In genomic region chr8:85854220-85855123, GRCm38 (mm10) we compare ENCODE assay signal across 25 mouse cellular contexts. TPM values are rescaled to one million over a fixed set of nuclear protein-coding genes. Genes with fewer than 3 reads are reported as not detected.
DNase-seq lines count a peak whose midpoint lies in the region; ATAC-seq and TF ChIP-seq lines count a peak whose summit lies in the region.
"Had no signal": no experiment of that assay in that cellular context is flagged by ENCODE, and none has a peak within 500 bp of the region (broad histone marks: within the 10 kb centered on the region; RNA-seq: fewer than 3 reads in every experiment).

No protein-coding gene starts in this region.

- no peak for TF ChIP-seq POLR2A in cerebellum, adult 2 months (IDR thresholded peaks at IDR 0.05; ENCODE audit: borderline replicate concordance, insufficient read depth, low read length)

- H3K4me3 ChIP-seq in heart, embryonic 16.5 days (ENCODE audit: low read length) = no peak overlapping the region
- H3K4me3 ChIP-seq in stomach, embryonic 16.5 days (replicated peaks; ENCODE audit: low read length) = no peak overlapping the region
- no peak overlapping the region for H3K4me3 ChIP-seq in stomach, postnatal 0 days (ENCODE audit: low read depth, low read length)
- no peak overlapping the region for H3K4me3 ChIP-seq in cerebellum, adult 2 months (replicated peaks; ENCODE audit: insufficient read depth, low read depth, low read length)
- H3K4me3 ChIP-seq: forebrain, embryonic 10.5 days; heart, adult 2 months; heart, embryonic 13.5 days; hindbrain, embryonic 13.5 days; left cerebral cortex, adult 2 months; limb, embryonic 10.5 days; midbrain, embryonic 12.5 days had no signal

- H3K9ac ChIP-seq in heart, embryonic 16.5 days (ENCODE audit: low read length) = no peak overlapping the region
- no peak overlapping the region for H3K9ac ChIP-seq in stomach, embryonic 16.5 days (ENCODE audit: low read length)
- no peak overlapping the region for H3K9ac ChIP-seq in stomach, postnatal 0 days (ENCODE audit: low read length)
- H3K9ac ChIP-seq: forebrain, postnatal 0 days; heart, embryonic 13.5 days; hindbrain, embryonic 13.5 days; midbrain, embryonic 12.5 days had no signal

- H3K27ac ChIP-seq in heart, embryonic 16.5 days (ENCODE audit: low read length) = no peak overlapping the region
- H3K27ac ChIP-seq in stomach, embryonic 16.5 days (ENCODE audit: low read length) = no peak overlapping the region
- no peak overlapping the region for H3K27ac ChIP-seq in stomach, postnatal 0 days (replicated peaks)
- no peak overlapping the region for H3K27ac ChIP-seq in cerebellum, adult 2 months (ENCODE audit: insufficient read depth, low read length)
- H3K27ac ChIP-seq: forebrain, embryonic 10.5 days; heart, adult 2 months; heart, embryonic 13.5 days; hindbrain, embryonic 13.5 days; left cerebral cortex, adult 2 months; limb, embryonic 10.5 days; midbrain, embryonic 12.5 days had no signal

- no peaks in the 10 kb centered on the region for H3K4me1 ChIP-seq in heart, embryonic 16.5 days (ENCODE audit: control insufficient read depth, insufficient read depth, low read length)
- no peaks in the 10 kb centered on the region for H3K4me1 ChIP-seq in stomach, embryonic 16.5 days (ENCODE audit: control insufficient read depth, insufficient read depth, low read length)
- H3K4me1 ChIP-seq in stomach, postnatal 0 days (replicated peaks; ENCODE audit: control insufficient read depth, insufficient read depth) = no peaks in the 10 kb centered on the region
- H3K4me1 ChIP-seq in cerebellum, adult 2 months (ENCODE audit: control insufficient read depth, insufficient read depth, low read length) = no peaks in the 10 kb centered on the region
- H3K4me1 ChIP-seq: heart, embryonic 13.5 days; hindbrain, embryonic 13.5 days; limb, embryonic 10.5 days; midbrain, embryonic 12.5 days had no signal

- ATAC-seq in heart, embryonic 16.5 days (replicated peaks; ENCODE audit: extremely low read depth, insufficient read depth, low FRiP score) = peak; percentile 58; the same call in 1 of the 2 replicates
- peak; percentile 37; the same call in 1 of the 2 replicates for ATAC-seq in stomach, embryonic 16.5 days (ENCODE audit: insufficient read depth, low FRiP score)
- no peak for ATAC-seq in stomach, postnatal 0 days (ENCODE audit: low FRiP score, low TSS enrichment)
- ATAC-seq in megakaryocyte progenitor cell, adult 5-6 weeks (replicated peaks; ENCODE audit: poor library complexity) = 0 out of 2 replicates have a peak, but pooled peaks have one; percentile 11
- ATAC-seq: CD4-positive, CD25-positive, alpha-beta regulatory T cell, adult 4 months; forebrain, postnatal 0 days; lung, postnatal 0 days had no signal

- H3K4me2 ChIP-seq in heart, embryonic 16.5 days (ENCODE audit: low read depth, low read length) = no peak overlapping the region
- H3K4me2 ChIP-seq in stomach, embryonic 16.5 days (ENCODE audit: low read depth, low read length) = no peak overlapping the region
- no peak overlapping the region for H3K4me2 ChIP-seq in stomach, postnatal 0 days (replicated peaks; ENCODE audit: low read depth)
- H3K4me2 ChIP-seq: heart, embryonic 13.5 days; hindbrain, embryonic 13.5 days; midbrain, embryonic 12.5 days had no signal

- no peak for TF ChIP-seq CTCF in stomach, postnatal 0 days (IDR thresholded peaks at IDR 0.05; ENCODE audit: low read depth)
- TF ChIP-seq CTCF in cerebellum, adult 2 months (IDR thresholded peaks at IDR 0.05; ENCODE audit: borderline replicate concordance, insufficient read depth, low read depth, low read length) = no peak

- H3K36me3 ChIP-seq in heart, embryonic 16.5 days (ENCODE audit: control insufficient read depth, insufficient read depth) = no peaks in the 10 kb centered on the region
- H3K36me3 ChIP-seq in stomach, embryonic 16.5 days (ENCODE audit: control insufficient read depth, insufficient read depth, low read length) = no peaks in the 10 kb centered on the region
- no peaks in the 10 kb centered on the region for H3K36me3 ChIP-seq in stomach, postnatal 0 days (ENCODE audit: control insufficient read depth, insufficient read depth, low read length)
- H3K36me3 ChIP-seq: midbrain, embryonic 12.5 days had no signal

- WGBS in heart, embryonic 16.5 days = 86% methylated on average over 19 of the region's 19 CpGs
- WGBS in stomach, embryonic 16.5 days = 87% methylated on average over 19 of the region's 19 CpGs
- WGBS in stomach, postnatal 0 days = 86% methylated on average over 19 of the region's 19 CpGs
- 88% methylated on average over 19 of the region's 19 CpGs for WGBS in cerebellum, adult 2 months

- no peaks in the 10 kb centered on the region for H3K27me3 ChIP-seq in heart, embryonic 16.5 days (ENCODE audit: control insufficient read depth, insufficient read depth, low read length)
- no peaks in the 10 kb centered on the region for H3K27me3 ChIP-seq in stomach, embryonic 16.5 days (ENCODE audit: control insufficient read depth, insufficient read depth, low read length)
- H3K27me3 ChIP-seq in stomach, postnatal 0 days (ENCODE audit: control insufficient read depth, insufficient read depth, low read length) = no peaks in the 10 kb centered on the region
- H3K27me3 ChIP-seq in cerebellum, adult 2 months (ENCODE audit: control insufficient read depth, insufficient read depth, low read length) = no peaks in the 10 kb centered on the region
- H3K27me3 ChIP-seq: heart, embryonic 13.5 days; hindbrain, embryonic 13.5 days; midbrain, embryonic 12.5 days had no signal

- intact Hi-C loops in heart, postnatal 14 days (cut with DNase I) = no loop called here

- no peak for TF ChIP-seq EP300 in stomach, postnatal 0 days (optimal IDR thresholded peaks at IDR 0.05)

- no peak for DNase-seq in heart, postnatal 14 days
- DNase-seq in stomach, postnatal 0 days (ENCODE audit: low spot score) = no peak
- peak; percentile 60 for DNase-seq in ZHBTc4 (ENCODE audit: low read depth, low spot score)
- no peak for DNase-seq in embryo, embryonic 11 days
- no peak for DNase-seq in cerebellum, adult 2 months
- DNase-seq: adrenal gland, postnatal 36 days; cerebellum, adult 9-11 months; forebrain, postnatal 0 days; gastrocnemius, postnatal 25 days; heart, adult 2 months; heart, postnatal 36 days; kidney, adult 18-20 months; kidney, postnatal 4 days; thymus, postnatal 25 days had no signal

- H3K9me3 ChIP-seq in heart, embryonic 16.5 days (replicated peaks; ENCODE audit: control insufficient read depth, low read length) = no peaks in the 10 kb centered on the region
- no peaks in the 10 kb centered on the region for H3K9me3 ChIP-seq in stomach, embryonic 16.5 days (replicated peaks; ENCODE audit: control insufficient read depth, low read length)
- no peaks in the 10 kb centered on the region for H3K9me3 ChIP-seq in stomach, postnatal 0 days (ENCODE audit: control insufficient read depth, low read length)
- H3K9me3 ChIP-seq: forebrain, embryonic 10.5 days; heart, embryonic 13.5 days; hindbrain, embryonic 13.5 days; limb, embryonic 10.5 days; midbrain, embryonic 12.5 days had no signal

RNA-seq across cellular contexts. Expression of gene Phkb, which starts 13.7 kb away (rescaled TPM):
- polyA plus RNA-seq in heart, embryonic 16.5 days (2015; fragmentation: Nextera tagmentation; extraction: Ambion mirVana) = 42.2 and 43.3 TPM in 2 replicates
- total RNA-seq in heart, postnatal 14 days (2021) = 10 to 100 TPM; 54.9 to 56.1 TPM
- polyA plus RNA-seq in stomach, embryonic 16.5 days (2015; fragmentation: Nextera tagmentation; extraction: Ambion mirVana) = 37.3 and 47.7 TPM in 2 replicates
- 21.3 and 26.4 TPM in 2 replicates for polyA plus RNA-seq in stomach, postnatal 0 days (2015; fragmentation: Nextera tagmentation; extraction: Ambion mirVana)
- 85.6 and 92.8 TPM in 2 replicates for total RNA-seq in megakaryocyte progenitor cell, adult 5-6 weeks (2015)
- total RNA-seq in megakaryocyte progenitor cell, adult 5-6 weeks (2017) = 62.4 and 67.5 TPM in 2 replicates
- 34.4 and 36.9 TPM in 2 replicates for polyA plus RNA-seq in cerebellum, adult 2 months (2012; rRNA removed)

RNA-seq across cellular contexts. Expression of gene Itfg1, which starts 13.8 kb away (rescaled TPM):
- polyA plus RNA-seq in heart, embryonic 16.5 days (2015; fragmentation: Nextera tagmentation; extraction: Ambion mirVana) = 64.7 and 68.4 TPM in 2 replicates
- total RNA-seq in heart, postnatal 14 days (2021) = 10 to 100 TPM; 47.2 to 50.1 TPM
- 67.2 and 71.0 TPM in 2 replicates for polyA plus RNA-seq in stomach, embryonic 16.5 days (2015; fragmentation: Nextera tagmentation; extraction: Ambion mirVana)
- 53.2 and 55.8 TPM in 2 replicates for polyA plus RNA-seq in stomach, postnatal 0 days (2015; fragmentation: Nextera tagmentation; extraction: Ambion mirVana)
- total RNA-seq in megakaryocyte progenitor cell, adult 5-6 weeks (2015) = 64.7 and 71.0 TPM in 2 replicates
- 43.1 and 44.1 TPM in 2 replicates for total RNA-seq in megakaryocyte progenitor cell, adult 5-6 weeks (2017)
- 85.0 and 85.1 TPM in 2 replicates for polyA plus RNA-seq in cerebellum, adult 2 months (2012; rRNA removed)
